Mouse (Mus musculus) lung, postnatal 4 days (tissue): ENCODE measurements around the gene Xntrpc.
"Not testable (repeated sequence)": the region's sequence is repeated elsewhere in the genome, so short reads cannot be mapped to it uniquely, and the experiment has no call there.

Source experiments
- DNase-seq, 2 experiments: peaks; one replicate each; pipeline ENCODE4 v3.0.0; 2021

The Xntrpc gene

GRCm38 (mm10) chr7:102065046-102065891 is at the start of gene Xntrpc, which contains the start of the genes Rnf121 and Xndc1:
Gene Xntrpc, plus strand, starts transcription at chr7:102065713.
Gene Rnf121, minus strand, starts transcription at chr7:102065469.
Gene Xndc1, plus strand, starts transcription at chr7:102065511.
- DNase-seq = peak; percentile 92 to 94

GRCm38 (mm10) chr7:102016936-102017335 is 48.6 kb upstream of the Xntrpc start:
- no peak for DNase-seq

- no peak for DNase-seq
Measured at GRCm38 (mm10) chr7:102017452-102017851, 48.1 kb upstream of the Xntrpc start.

DNA sequence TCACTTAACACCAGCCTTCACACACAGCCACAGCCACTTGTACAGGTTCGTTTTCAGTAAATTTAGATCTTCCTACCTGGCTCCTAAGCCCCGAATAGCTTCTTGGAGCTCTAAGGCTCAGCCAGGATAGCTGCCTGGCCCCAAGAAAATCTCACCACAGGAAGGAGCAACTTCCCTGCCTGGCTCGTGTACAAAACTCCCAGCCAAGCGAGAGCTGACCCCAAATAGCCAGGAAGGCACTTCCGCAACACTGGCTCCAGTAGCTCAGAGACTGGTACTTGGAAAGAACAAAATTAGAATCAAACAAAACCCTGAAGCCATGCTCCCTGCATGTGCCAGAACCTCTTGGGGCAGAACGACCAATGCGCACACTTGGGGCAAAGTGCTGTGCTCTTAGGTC is 47.5 kb upstream of the Xntrpc start:
- peak in 1 of 2 experiments; percentile 22 for DNase-seq

DNA sequence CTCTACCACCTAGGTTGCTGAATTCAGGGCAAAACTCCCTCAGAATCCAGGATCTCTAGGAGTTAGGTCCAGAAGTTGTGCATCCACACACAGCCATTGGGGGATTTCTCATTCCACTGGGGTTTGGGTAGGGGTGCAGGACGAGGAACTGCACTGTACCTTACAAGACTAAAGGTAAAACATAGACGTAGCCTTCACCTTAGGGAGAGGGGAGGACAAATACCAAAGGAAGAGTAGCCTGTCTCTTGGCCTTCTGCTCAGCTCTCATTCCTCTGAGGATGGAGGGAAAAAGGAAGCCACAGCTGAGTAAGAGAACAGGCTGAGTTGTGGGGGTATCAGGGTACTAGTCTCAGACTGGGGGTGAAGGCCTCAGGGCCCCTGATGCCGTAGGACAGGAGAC is 46.9 kb upstream of the Xntrpc start, which contains the start of gene Il18bp:
TSS of gene Il18bp (minus strand) at position 101 of the 400 bp plus-strand sequence.
- no peak for DNase-seq

GRCm38 (mm10) chr7:102019362-102019761 is 46.2 kb upstream of the Xntrpc start:
- DNase-seq = no peak

DNA sequence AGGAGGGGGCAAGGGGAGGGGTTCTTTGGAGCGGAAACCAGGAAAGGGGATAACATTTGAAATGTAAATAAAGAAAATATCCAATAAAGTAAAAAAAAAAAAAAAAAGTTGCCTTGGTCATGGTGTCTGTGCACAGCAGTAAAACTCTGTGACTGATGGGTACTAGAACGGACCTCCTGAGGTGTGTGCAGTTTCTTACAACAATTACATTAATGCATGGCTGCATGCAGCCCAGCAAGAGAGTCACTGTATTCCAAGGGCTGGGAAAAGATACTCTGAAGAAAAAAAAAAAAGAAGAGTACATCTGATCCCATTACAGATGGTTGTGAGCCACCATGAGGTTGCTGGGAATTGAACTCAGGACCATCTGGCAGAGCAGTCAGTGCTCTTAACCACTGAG is 44.6 kb upstream of the Xntrpc start:
- not testable (repeated sequence) for DNase-seq

- no peak for DNase-seq
Measured at GRCm38 (mm10) chr7:102023821-102024220, 41.7 kb upstream of the Xntrpc start.

DNA sequence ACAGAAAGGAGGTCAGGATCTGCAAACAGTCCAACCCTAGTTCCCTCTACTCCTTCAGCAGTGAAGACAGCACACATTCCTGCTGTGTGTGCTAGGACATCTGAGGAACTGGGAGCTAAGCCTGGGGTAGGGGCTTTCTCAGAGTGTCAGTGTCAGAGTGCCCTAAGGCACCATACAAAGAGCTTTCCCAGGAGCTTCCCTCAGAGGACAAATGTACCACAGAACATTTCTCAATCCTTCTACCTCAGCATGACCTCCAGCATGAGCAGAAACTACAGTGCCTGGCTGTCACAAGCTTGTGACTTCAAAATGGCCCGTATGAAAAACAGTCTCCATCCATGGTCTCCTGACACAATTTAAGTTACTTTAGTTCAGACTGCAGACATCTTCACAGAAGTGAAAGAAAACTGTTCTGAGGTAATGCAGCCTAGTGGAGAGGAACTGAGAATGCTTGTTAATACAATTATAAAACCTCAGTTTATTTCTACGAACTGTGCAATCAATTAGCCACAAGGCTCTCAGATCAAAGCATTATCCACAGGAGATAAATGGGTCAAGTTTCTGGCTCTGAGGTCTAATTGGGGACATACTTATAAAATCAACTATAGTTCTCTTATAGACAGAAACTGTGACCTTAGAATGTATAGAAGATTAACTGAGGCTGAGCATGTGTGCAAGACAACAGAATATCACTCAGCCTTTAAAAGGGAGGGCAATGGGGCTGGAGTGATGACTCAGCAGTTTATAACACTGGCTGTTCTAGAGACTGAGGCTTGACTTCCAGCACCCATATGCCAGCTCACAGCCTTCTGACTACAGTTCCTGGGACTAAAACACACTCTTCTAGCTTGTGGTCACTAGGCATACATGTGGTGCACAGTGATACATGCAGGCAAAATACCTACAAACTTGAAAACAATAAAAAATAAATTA is 40.1 kb upstream of the Xntrpc start:
- no peak for DNase-seq

DNA sequence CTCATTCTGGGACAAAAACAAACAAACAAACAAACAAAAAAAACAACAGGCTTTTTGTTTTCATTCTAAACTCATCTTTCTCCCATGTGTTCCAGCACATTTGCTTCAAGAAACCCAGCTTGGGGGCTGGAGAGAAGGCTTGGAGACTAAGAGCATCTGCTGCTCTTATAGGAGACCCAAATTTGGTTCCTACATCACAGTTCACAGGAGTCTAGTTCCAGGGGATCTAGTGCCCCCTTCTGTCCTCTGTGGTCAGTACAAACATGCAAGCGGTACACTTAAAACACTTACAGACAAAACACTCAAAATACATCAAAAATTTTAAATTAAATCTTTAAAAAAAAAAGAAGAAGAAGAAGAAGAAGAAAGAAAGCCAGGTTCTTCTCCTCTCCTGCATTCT is 30.6 kb upstream of the Xntrpc start:
- no peak for DNase-seq

- no peak for DNase-seq
Measured at GRCm38 (mm10) chr7:102035534-102035933, 30.0 kb upstream of the Xntrpc start.

DNA sequence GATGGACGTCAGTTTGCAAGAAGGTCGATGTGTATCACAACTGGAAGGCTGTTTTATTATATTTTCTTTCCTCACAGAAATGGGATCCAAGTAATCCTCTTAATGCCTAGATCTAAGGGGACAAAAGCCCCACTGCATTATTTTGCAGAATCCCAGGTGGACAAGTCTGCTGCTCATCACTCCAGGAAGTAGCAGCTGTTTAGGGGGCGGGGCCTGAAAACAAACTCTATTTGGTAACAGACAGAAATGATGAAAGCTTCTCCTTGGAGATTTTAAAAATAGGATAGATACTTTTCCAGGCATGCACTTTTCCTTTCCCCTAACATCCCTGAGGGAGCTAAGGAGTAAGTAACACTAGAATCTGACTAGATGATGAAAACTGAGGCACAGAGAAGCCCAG is 28.2 kb upstream of the Xntrpc start:
- no peak for DNase-seq

GRCm38 (mm10) chr7:102042314-102042713 is 23.2 kb upstream of the Xntrpc start:
- DNase-seq = no peak

DNA sequence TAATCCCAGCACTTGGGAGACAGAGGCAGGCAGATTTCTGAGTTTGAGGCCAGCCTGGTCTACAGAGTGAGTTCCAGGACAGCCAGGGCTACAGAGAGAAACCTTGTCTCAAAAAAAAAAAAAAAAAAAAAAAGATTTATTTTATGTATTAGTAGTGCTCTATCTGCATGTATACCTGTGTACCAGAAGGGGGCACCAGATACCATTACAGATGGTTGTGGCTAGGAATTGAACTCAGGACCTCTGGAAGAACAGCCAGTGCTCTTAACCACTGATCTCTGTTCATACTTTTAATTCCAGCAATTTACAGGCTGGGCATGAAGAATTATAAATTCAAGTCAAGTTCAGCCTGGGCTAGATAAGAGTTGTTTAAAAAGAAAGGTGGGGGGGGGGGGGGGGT is 17.0 kb upstream of the Xntrpc start:
- not testable (repeated sequence) for DNase-seq

- DNase-seq = no peak
Measured at GRCm38 (mm10) chr7:102061353-102061752, 4.2 kb upstream of the Xntrpc start.

DNA sequence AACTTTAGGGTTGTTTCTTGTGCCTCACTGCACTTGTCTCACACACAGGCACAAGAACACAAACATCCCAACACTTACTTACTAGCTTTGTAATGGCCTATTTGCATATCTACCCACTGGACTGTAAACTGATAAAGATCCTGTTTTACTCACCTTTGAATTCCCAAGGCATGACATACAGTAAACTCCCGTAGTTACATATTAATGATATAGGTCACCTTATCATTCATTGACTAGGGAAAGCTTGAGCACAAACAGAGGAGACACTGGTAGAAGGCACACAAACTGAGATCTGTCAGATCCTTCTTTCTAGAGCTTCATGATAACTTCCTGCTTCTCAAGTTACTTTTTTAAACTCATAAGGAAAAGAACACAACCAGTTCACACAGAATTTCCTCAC is 3.3 kb upstream of the Xntrpc start:
- DNase-seq = no peak

- no peak for DNase-seq
Measured at GRCm38 (mm10) chr7:102063891-102064290, 1.6 kb upstream of the Xntrpc start.

DNA sequence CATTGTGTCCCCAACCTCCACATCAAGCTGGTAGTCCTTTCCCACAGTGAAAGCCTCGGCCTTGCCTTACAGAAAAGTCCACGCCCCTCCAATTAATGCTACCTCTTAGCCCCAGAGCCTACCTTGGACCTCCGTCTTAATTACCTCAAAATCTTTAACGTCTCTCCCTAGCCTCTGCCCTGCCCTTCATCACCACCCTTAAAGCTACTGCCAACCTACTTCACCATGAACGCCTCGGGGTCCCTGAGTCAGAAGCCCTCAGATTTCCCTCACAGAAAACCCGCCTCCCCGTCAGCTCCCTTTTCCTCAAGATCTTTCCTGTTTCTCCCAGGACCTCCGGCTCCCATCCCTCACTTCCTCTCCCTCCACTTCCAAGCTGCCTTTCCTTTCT is 863 bp upstream of the Xntrpc start:
- no peak for DNase-seq

DNA sequence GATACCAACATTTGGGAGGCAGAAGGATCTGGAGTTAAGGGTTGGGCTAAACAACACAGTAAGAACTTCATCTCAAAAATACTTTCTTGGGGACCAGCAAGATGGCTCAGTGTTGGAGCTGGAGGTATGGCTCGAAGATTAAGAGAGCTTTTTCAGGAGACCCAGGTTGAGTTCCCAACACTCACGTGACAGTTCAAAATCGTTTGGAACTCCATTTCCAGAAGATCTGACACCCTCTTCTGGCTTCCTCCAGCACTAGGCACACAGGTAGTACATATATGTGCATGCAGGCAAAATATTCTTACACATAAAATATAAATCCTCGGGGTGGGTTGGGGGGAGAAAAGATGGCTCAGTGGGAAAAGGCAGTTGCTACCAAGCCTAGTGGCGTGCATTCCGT is 850 bp downstream of the Xntrpc start:
- no peak for DNase-seq

- DNase-seq = peak in 1 of 2 experiments; percentile 27
Measured at GRCm38 (mm10) chr7:102076714-102077296, 11.3 kb downstream of the Xntrpc start.

GRCm38 (mm10) chr7:102078517-102078916 is 13.0 kb downstream of the Xntrpc start:
- DNase-seq = peak in 1 of 2 experiments; percentile 49

GRCm38 (mm10) chr7:102080311-102080710 is 14.8 kb downstream of the Xntrpc start:
- no peak for DNase-seq

DNA sequence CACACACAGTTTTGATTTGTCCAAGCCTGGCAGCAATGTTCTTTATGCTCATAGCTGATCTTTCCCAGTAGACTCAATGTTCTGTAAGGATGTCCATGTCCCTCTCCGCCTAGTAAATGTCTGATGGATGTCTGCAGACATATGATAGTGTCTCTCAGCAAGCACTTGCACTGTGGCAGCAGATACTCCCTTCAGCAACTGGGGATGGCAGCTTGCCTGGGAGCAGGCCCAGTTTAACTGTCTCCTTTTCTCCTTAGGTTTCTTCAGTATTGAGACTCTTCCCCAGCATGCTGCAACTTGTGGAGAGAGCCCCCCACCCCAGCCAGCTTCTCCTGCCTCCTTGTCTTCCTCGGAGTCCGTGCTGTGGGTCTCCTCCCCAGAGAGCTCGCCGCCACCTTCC is 16.3 kb downstream of the Xntrpc start:
- no peak for DNase-seq
